Mouse (Mus musculus) kidney, adult 18-20 months (tissue): Measurements from ENCODE around the gene 1700029I15Rik.

Experiments
- DNase-seq: peaks from one replicate; pipeline ENCODE4 v3.0.0; 2021

1700029I15Rik gene

DNA sequence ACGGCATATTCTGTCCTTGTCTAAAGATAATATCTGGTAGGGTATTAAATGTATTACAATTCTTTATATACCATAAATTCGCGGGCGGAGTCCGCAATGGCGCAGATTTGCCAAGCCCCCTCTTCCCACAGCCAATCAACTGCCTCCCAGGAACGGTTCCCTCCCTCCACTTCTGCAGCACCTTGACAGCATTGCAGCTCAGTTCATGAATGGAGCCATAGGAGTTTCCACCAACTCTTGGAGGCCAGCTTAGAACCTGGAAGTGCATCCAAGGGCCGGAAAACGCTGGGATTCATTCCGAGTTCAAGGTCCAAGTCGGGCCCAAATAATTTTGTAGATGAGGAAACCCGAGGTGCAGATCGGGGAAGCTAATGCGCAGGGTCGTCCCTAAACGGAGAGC lies 7.8 kb upstream of the 1700029I15Rik start, which contains the start of the genes Pex16 and Large2:
TSS of gene Pex16 (plus strand) at position 163 of the 400 bp plus-strand sequence.
TSS of gene Large2 (minus strand) at position 356 of the 400 bp plus-strand sequence.
- no peak for DNase-seq

DNA sequence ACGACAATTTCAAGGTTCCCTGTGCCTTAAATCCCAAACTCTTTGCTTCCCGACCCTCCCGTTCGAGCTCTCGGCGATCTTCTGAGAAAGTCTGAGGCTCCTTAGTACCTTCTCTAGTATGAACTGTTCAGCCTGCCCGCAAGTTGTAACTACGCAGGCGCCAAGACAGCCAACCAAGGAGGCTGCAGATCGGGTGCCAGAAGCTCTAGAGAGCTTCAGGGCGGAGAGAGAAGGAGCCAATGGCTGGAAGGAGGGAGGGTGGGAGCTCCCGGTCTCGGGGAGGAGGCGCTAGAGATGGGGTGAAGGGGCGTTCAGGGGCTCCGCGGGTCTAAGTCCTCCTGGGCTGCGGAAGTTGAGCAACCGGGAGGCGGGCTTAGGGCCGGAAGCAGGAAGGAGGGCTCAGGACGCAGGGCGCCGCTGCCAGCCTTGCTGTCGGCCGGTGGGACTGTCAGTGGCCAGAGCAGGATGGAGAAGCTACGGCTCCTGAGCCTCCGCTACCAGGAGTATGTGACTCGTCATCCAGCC lies 7.2 kb upstream of the 1700029I15Rik start:
- DNase-seq: peak; percentile 93

DNA sequence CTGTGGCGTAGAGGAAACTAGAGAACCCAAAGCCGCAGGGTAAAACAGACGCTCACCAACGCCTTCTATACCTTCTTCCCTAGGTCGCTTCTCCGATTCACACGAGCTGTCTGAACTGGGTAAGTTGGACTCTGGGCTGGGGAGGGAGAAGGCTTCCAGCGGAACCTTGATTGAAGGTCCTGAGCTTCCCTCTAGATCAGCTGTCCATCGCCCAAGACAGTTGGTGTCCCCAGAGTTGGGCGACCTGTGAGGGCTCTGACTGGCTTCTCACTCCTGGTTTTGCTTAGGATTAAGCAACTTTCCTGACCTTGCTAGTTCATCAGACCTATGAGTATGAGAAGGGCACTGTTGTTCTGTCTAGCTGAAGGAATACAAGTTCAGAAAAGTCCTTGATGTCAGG lies 6.5 kb upstream of the 1700029I15Rik start:
- DNase-seq: no peak

DNA sequence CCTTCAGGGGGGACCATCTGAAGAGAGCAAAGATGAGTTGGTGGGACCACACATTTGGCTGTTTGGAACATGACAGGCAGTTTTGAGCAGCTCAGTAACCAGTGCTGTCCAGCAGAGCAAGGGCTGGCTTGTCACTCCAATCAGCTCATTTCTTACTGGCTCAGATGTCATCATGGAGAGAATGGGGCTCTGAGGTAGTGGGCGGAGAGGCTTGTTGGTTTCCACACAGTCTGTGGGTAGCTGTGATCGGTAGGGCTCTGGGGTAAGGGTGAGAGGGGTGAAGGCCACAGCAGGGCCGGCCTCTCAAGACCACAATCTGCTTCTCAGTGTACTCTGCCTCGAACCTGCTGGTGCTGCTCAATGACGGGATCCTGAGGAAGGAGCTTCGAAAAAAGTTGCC lies 6.0 kb upstream of the 1700029I15Rik start:
- no peak for DNase-seq

DNA sequence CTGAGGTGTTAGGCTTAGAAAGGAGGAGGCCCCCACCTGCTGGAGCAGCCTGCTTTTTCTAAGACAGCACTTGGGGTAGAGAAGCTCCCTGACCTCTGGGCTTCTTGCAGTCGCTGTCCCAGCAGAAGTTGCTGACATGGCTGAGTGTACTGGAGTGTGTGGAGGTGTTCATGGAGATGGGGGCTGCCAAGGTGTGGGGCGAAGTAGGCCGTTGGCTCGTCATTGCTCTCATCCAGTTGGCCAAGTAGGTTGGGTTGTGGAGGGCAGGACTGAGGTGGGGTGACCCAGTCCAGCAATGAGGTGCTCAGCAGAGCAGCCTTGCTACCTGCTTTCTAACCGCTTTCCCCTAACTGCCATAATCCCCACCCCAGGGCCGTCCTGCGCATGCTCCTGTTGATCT lies 5.0 kb upstream of the 1700029I15Rik start:
- no peak for DNase-seq

DNA sequence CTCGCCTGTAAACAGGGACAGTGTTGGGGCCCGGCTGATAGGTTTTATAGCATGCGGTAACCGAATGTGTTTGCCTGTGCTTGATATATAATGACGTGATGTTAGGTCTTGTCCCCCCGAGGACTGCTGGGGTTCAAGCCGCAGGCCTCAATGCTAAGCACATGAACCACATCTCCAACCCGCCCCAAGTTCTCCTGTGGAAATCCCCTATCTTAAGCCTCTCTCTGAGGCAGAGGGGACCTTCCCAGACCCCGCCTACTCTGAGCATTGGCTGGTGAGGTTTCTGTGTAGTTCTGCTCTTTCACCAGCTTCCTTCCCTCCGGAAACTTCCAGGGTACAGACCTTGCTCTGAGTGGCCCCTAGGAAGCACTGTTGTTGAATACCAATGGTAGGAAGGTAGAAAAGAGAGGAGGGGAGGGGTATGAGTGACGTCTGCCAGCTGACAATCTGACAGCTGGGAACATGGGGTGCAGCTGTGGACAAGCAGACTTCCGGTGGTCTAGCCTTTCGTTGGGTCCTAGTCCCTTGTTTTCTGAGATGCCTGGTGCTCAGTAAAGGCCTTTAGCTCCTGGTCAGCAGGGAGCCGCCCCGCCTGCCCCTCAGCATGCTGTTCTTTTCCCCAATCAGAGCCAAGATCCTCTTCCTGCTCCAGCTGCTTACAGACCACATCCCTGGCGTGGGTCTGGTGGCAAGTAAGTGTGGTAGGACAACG lies 2.4 kb upstream of the 1700029I15Rik start:
- DNase-seq: no peak

DNA sequence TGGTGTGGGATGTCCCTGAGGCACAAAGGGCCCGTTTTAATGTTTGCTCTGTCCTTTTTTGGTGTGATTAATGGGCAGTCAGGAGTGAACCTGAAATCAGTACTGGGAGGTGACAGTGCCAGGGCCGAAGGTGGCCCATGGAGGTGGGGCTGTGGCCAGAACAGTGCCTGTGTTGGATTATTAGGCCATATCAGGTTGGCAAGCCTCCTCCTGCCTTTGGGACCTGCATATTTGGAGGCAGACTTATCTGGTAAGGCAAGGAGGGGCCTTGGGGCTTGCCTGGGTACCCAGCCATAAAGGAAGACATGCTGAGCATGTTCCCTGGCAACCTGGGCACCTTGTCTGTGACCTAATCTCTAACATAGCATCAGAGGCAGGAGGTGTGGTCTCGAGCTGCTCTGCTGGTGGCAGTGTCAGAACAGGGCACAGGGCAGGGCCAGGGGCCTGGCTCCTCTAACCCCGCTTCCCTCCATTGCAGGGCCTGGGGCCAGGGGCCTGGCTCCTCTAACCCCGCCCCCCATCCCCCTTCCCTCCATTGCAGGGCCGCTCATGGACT lies 1.8 kb upstream of the 1700029I15Rik start:
- no peak for DNase-seq

DNA sequence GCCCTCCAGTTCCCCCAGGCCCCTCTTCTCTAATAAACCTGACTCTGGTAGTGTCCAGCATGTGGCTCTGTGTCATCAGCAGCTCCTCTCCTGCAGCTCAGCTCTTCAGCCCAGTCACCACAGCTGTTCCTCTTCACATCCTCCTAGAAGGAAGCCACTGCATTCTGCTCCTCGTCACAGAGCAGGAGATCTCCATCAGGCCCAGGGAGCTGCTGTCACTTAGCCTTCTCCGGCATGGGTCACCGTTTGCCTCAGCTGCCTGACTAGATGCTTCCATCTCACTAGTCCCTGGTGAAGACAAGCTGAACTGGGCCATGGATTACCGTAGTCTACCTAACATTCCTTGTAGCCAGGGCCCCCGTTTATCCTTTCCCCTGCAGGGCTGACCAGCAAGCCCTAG lies 1.2 kb upstream of the 1700029I15Rik start:
- DNase-seq: no peak

DNA sequence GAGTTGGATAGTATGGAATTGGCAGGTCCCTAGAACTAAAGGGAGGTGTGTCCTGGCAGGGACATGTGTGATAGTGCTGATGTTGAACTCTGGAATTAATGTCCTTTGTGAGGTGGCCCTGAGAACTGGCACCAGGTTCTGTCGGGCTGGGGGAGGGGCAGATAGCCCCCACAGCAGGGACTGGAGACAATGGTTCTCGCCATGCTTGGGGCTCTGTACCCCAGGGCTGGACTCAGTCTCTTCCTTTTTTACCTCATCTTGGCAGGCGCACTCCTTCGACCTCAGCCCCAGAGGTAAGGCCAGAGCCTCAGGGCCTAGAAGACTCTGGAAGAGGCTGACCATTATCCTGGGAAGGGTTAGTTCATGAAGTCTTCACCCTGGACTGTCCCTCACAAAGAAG lies 421 bp downstream of the 1700029I15Rik start:
- no peak for DNase-seq

DNA sequence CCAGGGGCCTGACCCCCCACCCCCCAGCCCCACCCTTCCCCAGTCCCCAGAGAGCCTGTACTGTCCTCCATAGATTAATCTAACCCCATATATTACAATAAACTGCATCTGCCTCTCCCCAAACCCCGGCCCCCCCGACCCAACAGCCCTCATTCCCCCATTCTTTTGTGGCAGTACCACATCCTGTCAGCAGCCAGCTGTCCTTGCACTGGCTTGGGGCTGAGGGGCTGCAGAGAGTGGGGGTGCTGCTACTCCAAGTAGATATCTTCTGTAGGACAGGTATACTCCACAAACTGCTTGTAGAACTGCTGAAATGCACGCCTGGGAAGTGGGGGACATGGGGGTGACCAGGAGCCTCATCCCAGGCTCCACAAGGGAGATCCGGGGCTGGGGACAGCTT lies 1.8 kb downstream of the 1700029I15Rik start:
- no peak for DNase-seq

DNA sequence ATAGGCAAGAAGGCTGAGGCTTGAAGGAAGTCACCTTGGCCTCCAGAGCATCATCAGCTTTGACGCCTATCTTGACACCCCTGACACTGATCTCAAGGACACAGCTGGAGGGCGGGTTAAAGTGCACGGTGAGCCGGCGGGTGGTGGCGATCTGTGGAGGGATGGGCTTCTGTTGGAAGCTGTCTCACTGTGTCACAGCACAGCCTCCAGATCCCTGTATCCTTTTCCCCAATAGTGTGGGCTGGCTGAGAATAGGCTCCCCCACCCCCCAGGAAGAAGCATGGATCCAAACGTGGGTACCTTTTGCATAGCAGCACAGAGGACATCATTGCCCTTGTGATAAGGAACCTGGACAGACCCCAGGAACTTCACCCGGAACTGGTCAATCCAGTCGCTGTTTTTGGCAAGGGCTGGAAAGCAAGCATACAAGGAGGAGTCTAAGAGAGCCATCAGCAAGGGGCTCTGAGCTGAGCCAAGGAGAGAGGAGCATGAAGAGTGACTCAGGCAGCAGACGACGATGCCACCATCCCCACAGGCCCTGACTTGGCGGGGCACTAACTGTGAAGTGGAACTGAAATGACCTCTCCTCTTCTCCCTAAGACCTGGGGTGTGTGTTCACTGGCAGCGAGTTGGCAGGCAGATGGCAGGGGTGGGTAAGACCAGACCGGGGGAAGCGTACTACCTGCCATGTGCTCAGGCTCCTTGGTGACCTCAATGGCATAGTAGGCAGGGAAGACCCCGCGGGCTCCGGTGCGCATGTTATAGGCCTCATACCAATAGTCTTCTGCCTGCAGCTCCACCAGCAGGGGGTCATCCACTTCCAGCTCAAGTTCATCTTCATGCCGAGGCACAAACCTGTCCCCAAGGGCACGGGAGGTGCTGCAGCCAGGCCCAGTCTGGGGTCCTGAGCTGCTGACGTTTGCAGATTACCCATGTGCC lies 3.0 kb downstream of the 1700029I15Rik start:
- DNase-seq: no peak

DNA sequence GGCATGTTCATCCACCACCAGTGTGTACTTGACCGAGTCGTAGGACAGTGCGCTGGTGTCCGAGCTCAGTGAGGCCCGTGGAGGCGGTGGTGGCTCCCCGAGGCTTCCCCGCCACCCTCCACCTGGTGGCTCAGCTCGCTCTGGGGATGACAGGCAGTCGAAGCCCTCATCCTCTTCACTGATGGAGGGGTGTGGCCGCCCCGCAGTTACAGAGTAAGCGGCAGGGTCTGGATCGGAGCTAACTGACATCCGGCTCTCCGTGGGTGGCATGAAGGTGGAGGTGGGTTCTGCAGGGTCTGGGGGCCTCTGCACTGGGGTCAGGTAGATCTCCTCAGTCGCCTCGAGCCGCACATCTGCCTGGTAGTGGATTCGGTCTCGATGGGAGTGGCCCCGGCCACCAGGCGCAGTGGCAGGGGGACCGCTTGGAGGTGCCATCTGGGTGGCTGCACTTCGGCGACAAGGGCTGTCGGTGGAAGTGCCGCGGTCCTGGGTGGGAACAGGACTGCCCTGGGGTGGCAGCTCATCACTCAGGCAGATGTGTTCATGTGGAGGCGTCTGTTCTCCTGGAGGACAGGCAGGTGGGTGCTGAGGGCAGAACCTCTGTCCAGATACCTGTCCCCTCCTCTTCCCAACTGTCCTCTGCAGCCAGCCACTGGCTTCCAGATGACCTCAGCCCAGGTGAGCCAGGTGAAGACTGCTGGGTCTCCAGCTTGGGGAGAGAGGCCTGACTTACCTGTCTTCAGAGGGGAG lies 4.7 kb downstream of the 1700029I15Rik start:
- no peak for DNase-seq

DNA sequence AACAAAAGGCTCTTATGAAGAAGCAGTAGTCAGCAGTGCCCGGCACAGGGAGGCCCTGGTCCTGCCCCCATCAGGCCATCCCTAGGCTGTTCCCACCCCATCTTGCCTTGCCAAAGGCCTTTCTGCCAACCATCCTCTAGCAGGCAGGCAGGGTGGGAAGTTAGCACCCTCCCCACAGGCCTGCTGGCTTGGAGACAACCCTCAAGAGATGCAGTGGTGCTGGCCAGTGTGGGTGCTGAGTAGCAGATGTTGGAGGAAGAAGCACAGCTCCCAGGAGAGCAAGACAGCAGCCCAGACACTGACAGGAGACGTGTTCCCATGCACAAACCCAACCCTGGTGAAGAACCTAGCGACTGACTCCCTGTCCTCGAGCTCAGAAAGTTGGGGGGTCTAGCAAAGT lies 5.3 kb downstream of the 1700029I15Rik start:
- no peak for DNase-seq

DNA sequence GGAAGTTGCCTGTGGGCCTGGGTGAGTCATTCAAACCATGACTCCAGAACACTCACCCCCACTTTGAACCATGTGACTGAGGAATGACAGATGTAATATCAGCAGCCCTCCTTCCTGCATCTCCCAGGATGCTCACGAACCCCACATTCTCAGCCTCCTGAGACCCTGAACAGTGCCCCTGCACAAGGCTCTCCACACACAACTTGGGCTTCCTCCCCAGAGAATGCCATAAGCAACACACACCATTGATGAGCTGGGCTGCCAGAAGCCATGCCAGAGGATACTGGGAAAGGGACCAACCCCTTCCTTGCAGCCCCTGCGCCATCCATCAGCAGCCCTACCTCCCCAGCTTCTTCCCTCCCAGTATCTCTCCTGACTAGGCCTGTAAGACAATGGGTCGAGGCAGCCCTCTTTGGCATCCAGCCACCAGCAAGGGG lies 5.8 kb downstream of the 1700029I15Rik start:
- DNase-seq: no peak

DNA sequence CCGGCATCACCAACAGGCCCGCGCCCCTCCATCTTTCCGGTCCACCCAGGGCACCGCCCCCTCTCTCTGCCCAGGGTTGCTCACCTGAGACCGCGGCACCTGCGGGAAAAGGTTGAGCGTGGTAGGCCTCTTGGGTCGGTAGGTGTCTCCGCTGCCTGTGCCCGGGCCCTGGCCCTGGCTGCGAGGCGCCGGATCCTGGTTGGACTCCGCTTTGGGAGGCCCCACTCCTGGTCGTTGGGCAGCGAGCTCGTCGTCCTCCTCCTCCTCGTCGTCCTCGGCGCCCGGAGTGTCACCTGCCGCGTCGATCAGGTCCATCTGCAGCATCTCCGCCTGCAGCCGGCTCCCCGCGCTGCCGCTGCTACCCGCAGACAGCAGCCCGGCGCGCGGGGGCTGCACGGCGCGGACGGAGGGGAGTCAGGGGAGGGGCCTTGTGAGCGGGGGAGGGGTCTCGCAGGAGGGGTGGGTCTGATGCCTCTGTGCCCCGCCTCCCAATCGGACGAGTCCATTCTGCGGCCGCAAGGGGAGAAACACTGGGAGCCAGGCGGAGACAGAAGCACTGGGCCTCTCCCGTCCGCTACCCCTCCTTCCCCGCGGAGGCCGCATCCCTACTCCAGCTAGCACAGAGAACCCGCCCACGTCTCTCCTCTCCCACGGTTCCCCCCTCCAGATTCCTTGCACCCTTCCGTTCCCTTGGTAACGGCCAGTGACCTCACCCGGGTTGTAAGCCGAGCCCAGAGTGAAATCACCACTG lies 6.7 kb downstream of the 1700029I15Rik start:
- DNase-seq: peak; percentile 81

DNA sequence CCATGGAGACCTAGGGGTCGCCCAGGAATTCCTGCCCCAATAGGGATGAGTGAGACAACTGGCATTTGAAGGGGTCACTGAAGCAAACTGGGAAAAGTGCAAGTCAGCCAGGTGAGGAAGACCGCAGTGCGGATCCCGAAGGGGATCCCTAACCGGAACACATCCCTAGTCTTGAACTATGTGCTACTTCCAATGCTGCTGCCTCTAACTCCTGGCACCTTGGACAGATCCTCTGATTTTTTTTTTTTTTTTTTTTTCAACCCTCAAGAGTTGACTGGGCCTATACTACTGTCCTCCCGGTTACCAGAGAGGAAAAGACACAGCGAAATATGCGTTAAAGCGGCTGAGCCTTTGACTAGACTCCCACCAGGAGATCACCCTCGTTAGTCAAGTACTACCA lies 7.3 kb downstream of the 1700029I15Rik start:
- DNase-seq: no peak

DNA sequence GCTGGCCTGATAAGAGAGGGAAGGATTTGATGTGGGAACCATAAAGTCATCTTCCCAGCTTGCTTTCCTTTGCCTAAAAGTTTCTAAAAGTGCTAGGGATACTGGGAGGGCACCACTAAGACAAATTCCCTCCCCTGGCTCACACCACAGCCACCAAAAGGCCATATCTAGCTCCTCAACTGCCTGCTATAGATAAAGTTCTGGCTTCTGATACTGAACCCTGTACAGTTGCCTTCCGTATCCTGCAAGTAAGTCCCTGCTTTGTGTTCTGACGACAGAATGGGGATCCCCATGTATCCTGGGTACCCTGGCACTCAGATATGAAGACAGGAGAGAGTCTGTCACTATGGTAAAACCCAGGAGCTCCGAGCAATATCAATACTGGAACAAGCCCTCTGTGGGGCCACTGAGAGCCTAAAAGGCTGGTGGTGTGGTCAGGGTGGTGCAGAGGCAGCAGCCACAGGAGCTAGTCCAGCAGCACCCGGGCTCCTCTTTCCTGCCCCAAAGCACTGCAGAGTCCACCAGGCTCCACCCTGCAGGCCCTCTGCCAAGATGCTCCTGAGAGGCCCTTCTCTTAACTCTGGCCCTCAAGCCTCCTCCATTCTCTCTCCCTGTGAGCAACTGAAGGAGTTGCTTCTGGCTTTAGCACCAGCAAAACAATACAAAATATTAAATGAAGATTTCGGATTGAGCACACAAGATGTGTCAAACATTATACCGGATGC lies 8.0 kb downstream of the 1700029I15Rik start:
- peak; percentile 35 for DNase-seq

DNA sequence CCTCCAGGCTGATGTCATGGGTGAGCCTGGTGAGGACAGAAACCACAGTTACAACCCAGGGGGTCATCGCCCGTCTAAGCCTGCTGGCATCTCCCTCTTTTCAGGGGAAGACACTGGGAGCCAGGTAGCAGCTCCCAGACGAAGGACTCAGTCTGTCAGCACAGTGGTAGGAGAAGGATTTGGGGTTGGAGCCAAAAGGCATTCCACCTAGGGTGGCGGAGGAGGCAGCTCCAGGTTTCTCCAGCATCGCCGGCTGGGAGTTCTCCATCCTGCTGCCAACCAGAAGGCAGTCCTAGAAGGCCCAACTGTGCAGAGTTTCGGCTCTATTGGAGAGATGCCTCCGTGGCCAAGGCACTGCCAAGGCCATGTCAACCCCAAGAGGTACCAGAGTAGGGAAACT lies 8.8 kb downstream of the 1700029I15Rik start:
- DNase-seq: no peak

DNA sequence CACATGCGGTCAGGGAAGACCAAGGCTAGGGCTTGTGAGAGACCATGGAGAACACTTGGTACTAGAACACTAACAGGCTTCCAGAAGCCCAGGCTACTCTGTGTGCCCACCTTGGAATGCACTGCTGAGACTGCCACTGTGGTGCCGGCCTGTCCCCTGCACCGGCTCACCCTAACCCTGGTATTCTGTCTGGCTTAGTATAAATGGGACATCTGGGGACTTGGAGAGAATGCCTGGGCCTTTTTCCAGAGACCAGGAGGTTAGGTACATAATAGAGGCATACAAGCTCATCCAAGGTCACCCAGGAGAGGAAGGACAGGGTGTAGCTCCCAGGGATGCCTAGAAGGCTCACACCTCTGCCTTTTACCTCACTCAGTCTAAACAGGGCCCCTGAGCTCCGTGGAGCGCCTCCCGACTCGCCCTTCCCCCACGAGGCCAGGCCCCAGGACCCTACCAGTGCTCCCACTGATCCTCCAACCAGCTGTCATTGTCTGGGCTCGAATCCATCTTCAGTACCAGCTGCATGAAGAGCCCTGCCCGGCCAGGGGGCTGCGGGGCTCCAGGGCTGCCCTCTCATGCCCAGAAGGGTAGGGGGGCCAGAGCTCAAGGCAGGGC lies 9.5 kb downstream of the 1700029I15Rik start:
- DNase-seq: no peak
